Mouse (Mus musculus) layer of hippocampus, postnatal 14 days (tissue): ENCODE measurements around the gene Fscn3. TPM values are rescaled to one million over a fixed set of nuclear protein-coding genes. Genes with fewer than 3 reads are reported as not detected.

Source experiments
- DNase-seq, 2 experiments: peaks; one replicate each; pipeline ENCODE4 v3.0.0; 2021 to 2022; ENCODE audit warnings: low spot score in 2 of 2, mixed read lengths in 1 of 2
- total RNA-seq, 2 experiments: library from RNA; stranded (reverse); gene quantifications; 2 replicates each; pipeline ENCODE4 v1.2.3; 2021

The Fscn3 gene
- total RNA-seq, 2 experiments from 2014 or later = not detected

GRCm38 (mm10) chr6:28423767-28424695 lies 3.6 kb upstream of the Fscn3 start:
- peak in 1 of 2 experiments; percentile 56 for DNase-seq

- DNase-seq = no peak
Measured at GRCm38 (mm10) chr6:28425019-28425418, 2.6 kb upstream of the Fscn3 start.

- DNase-seq = no peak
Measured at GRCm38 (mm10) chr6:28428290-28428689, 701 bp downstream of the Fscn3 start, which contains the start of gene Gcc1. TSS of gene Gcc1 (minus strand) at chr6:28428390.

GRCm38 (mm10) chr6:28429870-28430269 lies 2.3 kb downstream of the Fscn3 start:
- no peak for DNase-seq

- no peak for DNase-seq
Measured at GRCm38 (mm10) chr6:28430795-28431537, 3.4 kb downstream of the Fscn3 start.

- no peak for DNase-seq
Measured at GRCm38 (mm10) chr6:28431538-28431855, 3.9 kb downstream of the Fscn3 start.

- DNase-seq = no peak
Measured at GRCm38 (mm10) chr6:28447937-28448336, 20.3 kb downstream of the Fscn3 start.

GRCm38 (mm10) chr6:28449253-28449652 lies 21.7 kb downstream of the Fscn3 start, which contains the start of gene Pax4:
TSS of gene Pax4 (minus strand) at chr6:28449353.
- no peak for DNase-seq

GRCm38 (mm10) chr6:28450481-28450880 lies 22.9 kb downstream of the Fscn3 start:
- DNase-seq = no peak

GRCm38 (mm10) chr6:28450977-28451376 lies 23.4 kb downstream of the Fscn3 start:
- DNase-seq = no peak

- no peak for DNase-seq
Measured at GRCm38 (mm10) chr6:28459221-28459668, 31.7 kb downstream of the Fscn3 start.

- DNase-seq = peak; percentile 39 to 48
Measured at GRCm38 (mm10) chr6:28460534-28460933, 32.9 kb downstream of the Fscn3 start.

- DNase-seq = no peak
Measured at GRCm38 (mm10) chr6:28464630-28465029, 37.0 kb downstream of the Fscn3 start.

GRCm38 (mm10) chr6:28470017-28470602 lies 42.5 kb downstream of the Fscn3 start:
- DNase-seq = no peak

GRCm38 (mm10) chr6:28470621-28471020 lies 43.0 kb downstream of the Fscn3 start:
- no peak for DNase-seq

- DNase-seq = no peak
Measured at GRCm38 (mm10) chr6:28471284-28472035, 43.9 kb downstream of the Fscn3 start.

GRCm38 (mm10) chr6:28474211-28474610 lies 46.6 kb downstream of the Fscn3 start:
- no peak for DNase-seq

- no peak for DNase-seq
Measured at GRCm38 (mm10) chr6:28474839-28475238, 47.2 kb downstream of the Fscn3 start, which contains the start of gene Snd1. TSS of gene Snd1 (plus strand) at chr6:28475139.

- peak; percentile 96 to 99 for DNase-seq
Measured at GRCm38 (mm10) chr6:28479865-28480751, 52.5 kb downstream of the Fscn3 start.
